Comparison of ENCODE assay signal across 17 mouse cellular contexts in the genomic region with DNA sequence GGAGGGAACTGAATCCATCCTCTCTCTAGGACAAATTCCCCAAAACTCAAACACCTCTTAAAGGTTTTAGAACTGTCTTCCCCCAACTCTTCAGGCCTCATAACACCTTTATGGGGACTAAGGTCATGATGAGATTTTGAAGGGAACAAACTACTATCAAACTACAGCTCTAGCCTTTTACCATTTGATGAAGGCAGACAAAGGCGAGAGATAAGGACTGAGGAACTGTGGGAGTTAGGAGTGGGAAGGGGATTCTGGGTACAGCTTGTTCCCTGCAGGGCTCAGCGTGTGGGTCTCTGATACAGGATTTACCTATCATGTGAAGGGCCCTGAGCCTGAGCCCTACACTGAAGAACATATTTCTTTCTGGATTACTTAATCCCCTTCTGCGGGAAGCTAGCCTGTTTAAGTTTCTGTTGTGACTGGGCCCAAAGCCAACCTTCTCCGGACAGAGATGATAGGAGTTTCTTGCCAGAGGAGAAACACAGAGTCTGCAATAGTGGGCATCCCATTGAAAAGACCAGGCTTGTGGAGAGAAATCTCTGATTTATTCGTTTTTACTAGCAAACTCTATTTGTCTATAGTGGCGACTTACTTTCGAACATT. TPM values are rescaled to one million over a fixed set of nuclear protein-coding genes. Genes with fewer than 3 reads are reported as not detected.
"Had no signal": no experiment of that assay in that cellular context is flagged by ENCODE, and none has a peak within 500 bp of the region (broad histone marks: within the 10 kb centered on the region; RNA-seq: fewer than 3 reads in every experiment).

No protein-coding gene starts in this region.

- DNase-seq: left cerebral cortex, postnatal 4 days; retina, postnatal 1 day; thymus, adult 2 months; thymus, postnatal 25 days had no signal

- H3K4me2 ChIP-seq: limb, embryonic 13.5 days; liver, embryonic 11.5 days; liver, embryonic 15.5 days; lung, embryonic 15.5 days; midbrain, embryonic 11.5 days; midbrain, embryonic 15.5 days; neural tube, embryonic 12.5 days; stomach, embryonic 15.5 days had no signal

- H3K9ac ChIP-seq: limb, embryonic 13.5 days; liver, embryonic 15.5 days; lung, embryonic 15.5 days; midbrain, embryonic 15.5 days; neural tube, embryonic 12.5 days; stomach, embryonic 15.5 days had no signal

- H3K4me3 ChIP-seq: limb, embryonic 13.5 days; liver, embryonic 15.5 days; lung, embryonic 15.5 days; megakaryocyte, embryonic 14.5 days; midbrain, embryonic 15.5 days; neural tube, embryonic 12.5 days; stomach, embryonic 15.5 days had no signal

- ATAC-seq: intestine, embryonic 16.5 days; midbrain, embryonic 15.5 days had no signal

- H3K27ac ChIP-seq: limb, embryonic 13.5 days; liver, embryonic 15.5 days; lung, embryonic 15.5 days; macrophage; midbrain, embryonic 15.5 days; neural tube, embryonic 12.5 days; stomach, embryonic 15.5 days had no signal

- H3K27me3 ChIP-seq: liver, embryonic 15.5 days; megakaryocyte, embryonic 14.5 days; neural tube, embryonic 12.5 days; stomach, embryonic 15.5 days had no signal

- H3K36me3 ChIP-seq: limb, embryonic 13.5 days; liver, embryonic 15.5 days; lung, embryonic 15.5 days; midbrain, embryonic 15.5 days; neural tube, embryonic 12.5 days; stomach, embryonic 15.5 days had no signal

- H3K9me3 ChIP-seq: limb, embryonic 13.5 days; liver, embryonic 15.5 days; lung, embryonic 15.5 days; midbrain, embryonic 15.5 days; neural tube, embryonic 12.5 days; stomach, embryonic 15.5 days had no signal

- H3K4me1 ChIP-seq: megakaryocyte, embryonic 14.5 days; midbrain, embryonic 15.5 days; stomach, embryonic 15.5 days had no signal

RNA-seq across cellular contexts. Expression of a gene that starts 27.4 kb away (rescaled TPM):
- total RNA-seq: monocyte, adult 5-6 weeks; neutrophil, adult 5-6 weeks had no signal
- polyA plus RNA-seq: macrophage had no signal
